Mouse (Mus musculus): Measurements from ENCODE around the gene Dhx8.

The Dhx8 gene

GRCm38 (mm10) chr11:101732518-101733440, at the start of gene Dhx8:
TSS of gene Dhx8 (plus strand) at chr11:101732919.
- DNase-seq (ENCODE audit: low spot score) = peak; percentile 99

- no peak for DNase-seq (ENCODE audit: low spot score)
Measured at GRCm38 (mm10) chr11:101687351-101688301, 45.1 kb upstream of the Dhx8 start.

- DNase-seq (ENCODE audit: low spot score) = no peak
Measured at GRCm38 (mm10) chr11:101689701-101690113, 43.0 kb upstream of the Dhx8 start.

GRCm38 (mm10) chr11:101690326-101690725, 42.4 kb upstream of the Dhx8 start:
- DNase-seq (ENCODE audit: low spot score) = no peak

- no peak for DNase-seq (ENCODE audit: low spot score)
Measured at GRCm38 (mm10) chr11:101695906-101696661, 36.6 kb upstream of the Dhx8 start.

- no peak for DNase-seq (ENCODE audit: low spot score)
Measured at GRCm38 (mm10) chr11:101697156-101697861, 35.4 kb upstream of the Dhx8 start.

- DNase-seq (ENCODE audit: low spot score) = no peak
Measured at GRCm38 (mm10) chr11:101698114-101698513, 34.6 kb upstream of the Dhx8 start.

- no peak for DNase-seq (ENCODE audit: low spot score)
Measured at GRCm38 (mm10) chr11:101699556-101699955, 33.2 kb upstream of the Dhx8 start.

- DNase-seq (ENCODE audit: low spot score) = no peak
Measured at GRCm38 (mm10) chr11:101699991-101700390, 32.7 kb upstream of the Dhx8 start.

GRCm38 (mm10) chr11:101700446-101700845, 32.3 kb upstream of the Dhx8 start:
- no peak for DNase-seq (ENCODE audit: low spot score)

GRCm38 (mm10) chr11:101704081-101704480, 28.6 kb upstream of the Dhx8 start:
- DNase-seq (ENCODE audit: low spot score) = no peak

- no peak for DNase-seq (ENCODE audit: low spot score)
Measured at GRCm38 (mm10) chr11:101706764-101707448, 25.8 kb upstream of the Dhx8 start.

- no peak for DNase-seq (ENCODE audit: low spot score)
Measured at GRCm38 (mm10) chr11:101708482-101708881, 24.2 kb upstream of the Dhx8 start.

GRCm38 (mm10) chr11:101712811-101713210, 19.9 kb upstream of the Dhx8 start:
- no peak for DNase-seq (ENCODE audit: low spot score)

- DNase-seq (ENCODE audit: low spot score) = no peak
Measured at GRCm38 (mm10) chr11:101714012-101714411, 18.7 kb upstream of the Dhx8 start.

- no peak for DNase-seq (ENCODE audit: low spot score)
Measured at GRCm38 (mm10) chr11:101718324-101718723, 14.4 kb upstream of the Dhx8 start.

GRCm38 (mm10) chr11:101719986-101720520, 12.7 kb upstream of the Dhx8 start:
- no peak for DNase-seq (ENCODE audit: low spot score)

GRCm38 (mm10) chr11:101725043-101725442, 7.7 kb upstream of the Dhx8 start:
- no peak for DNase-seq (ENCODE audit: low spot score)

GRCm38 (mm10) chr11:101726765-101727164, 6.0 kb upstream of the Dhx8 start:
- no peak for DNase-seq (ENCODE audit: low spot score)

GRCm38 (mm10) chr11:101729308-101729707, 3.4 kb upstream of the Dhx8 start:
- no peak for DNase-seq (ENCODE audit: low spot score)
